Mouse (Mus musculus) limb, embryonic 13.5 days (tissue): ENCODE results near the gene Ces4a. TPM values are rescaled to one million over a fixed set of nuclear protein-coding genes. Genes with fewer than 3 reads are reported as not detected.
A peak's percentile ranks its signal among the peaks of the same experiment; 100 is the strongest.
"Not testable (repeated sequence)": the region's sequence is repeated elsewhere in the genome, so short reads cannot be mapped to it uniquely, and the experiment has no call there.

Source experiments
- ATAC-seq: fragments of 200-750 bp; cut with Nextera tagmentation; 2 replicates; pipeline ENCODE4 v1.8.0; 2017; ENCODE audit warnings: low read depth, moderate number of reproducible peaks, moderate TSS enrichment; ENCODE audit not compliant: low FRiP score
- H3K27ac ChIP-seq: fragments of 300-500 bp; sonication (generic); 2 replicates; pipeline ENCODE4 v1.5.1; 2015; ENCODE audit warnings: inconsistent platforms, mild to moderate bottlenecking, moderate library complexity
- H3K27me3 ChIP-seq: fragments of 300-500 bp; sonication (generic); 2 replicates; pipeline ENCODE4 v1.6.1; 2015; ENCODE audit warnings: mild to moderate bottlenecking, inconsistent platforms
- H3K36me3 ChIP-seq: fragments of 300-500 bp; sonication (generic); 2 replicates; pipeline ENCODE4 v1.6.1; 2015; ENCODE audit warnings: inconsistent platforms, mild to moderate bottlenecking, moderate library complexity
- H3K4me1 ChIP-seq: fragments of 300-500 bp; sonication (generic); 2 replicates; pipeline ENCODE4 v1.6.1; 2015; ENCODE audit warnings: inconsistent platforms
- H3K4me2 ChIP-seq: fragments of 300-500 bp; sonication (generic); replicated peaks from 2 replicates; pipeline ENCODE4 v1.6.1; 2015; ENCODE audit warnings: inconsistent platforms, mild to moderate bottlenecking, moderate library complexity
- H3K4me3 ChIP-seq: fragments of 300-500 bp; sonication (generic); 2 replicates; pipeline ENCODE4 v1.5.1; 2015; ENCODE audit warnings: moderate library complexity, mild to moderate bottlenecking, inconsistent platforms
- H3K9ac ChIP-seq: fragments of 300-500 bp; sonication (generic); 2 replicates; pipeline ENCODE4 v1.6.1; 2015; ENCODE audit warnings: mild to moderate bottlenecking, inconsistent platforms
- H3K9me3 ChIP-seq: fragments of 300-500 bp; sonication (generic); 2 replicates; pipeline ENCODE4 v1.6.1; 2016; ENCODE audit warnings: inconsistent platforms
- WGBS: fragments of 180-500 bp; shearing (Covaris S2); methylation state at CpG from one replicate; pipeline ENCODE4 v1.1.7; 2015; 5-methylcytosine and 5-hydroxymethylcytosine counted together
- polyA plus RNA-seq: library from polyadenylated mRNA; unstranded; fragments of >200 nt; fragmentation: Nextera tagmentation; extraction: Ambion mirVana; gene quantifications from 2 replicates; pipeline ENCODE4 v1.2.1, GENCODE M21; 2015

Ces4a gene
- polyA plus RNA-seq = not detected in 2 replicates

DNA sequence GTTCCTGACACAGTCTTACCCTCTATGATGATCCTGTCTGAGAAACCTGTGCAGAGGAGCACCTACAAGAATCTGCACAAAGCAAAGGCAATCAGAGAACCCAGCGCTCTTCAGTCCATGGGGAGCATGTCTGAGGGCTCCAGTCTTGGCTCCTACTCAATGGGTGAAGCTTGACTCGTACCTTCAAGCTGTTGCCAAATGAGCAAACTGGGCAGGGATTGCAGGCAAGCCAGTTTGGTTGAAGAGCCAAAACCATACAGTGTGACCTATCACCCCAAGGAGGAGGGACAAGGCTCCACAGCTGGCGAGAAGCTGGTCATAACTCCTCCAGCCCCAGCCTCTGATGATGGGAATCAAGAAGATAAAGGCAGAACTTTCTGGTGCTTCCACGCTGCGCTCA, at the start of gene Ces4a:
Gene Ces4a, plus strand, starts transcription at position 292 of the 400 bp plus-strand sequence.
- no peak within 1 kb of the TSS for H3K4me3 ChIP-seq
- no peaks in the 10 kb centered on the region for H3K27me3 ChIP-seq
- H3K9me3 ChIP-seq = no peaks in the 10 kb centered on the region
- WGBS = 80% methylated on average over 5 of the region's 5 CpGs
- no peak within 1 kb of the TSS for H3K27ac ChIP-seq
- ATAC-seq = no peak
- H3K36me3 ChIP-seq = no peaks in the 10 kb centered on the region
- H3K9ac ChIP-seq = no peak within 1 kb of the TSS
- no peak within 1 kb of the TSS for H3K4me2 ChIP-seq
- no peaks in the 10 kb centered on the region for H3K4me1 ChIP-seq

DNA sequence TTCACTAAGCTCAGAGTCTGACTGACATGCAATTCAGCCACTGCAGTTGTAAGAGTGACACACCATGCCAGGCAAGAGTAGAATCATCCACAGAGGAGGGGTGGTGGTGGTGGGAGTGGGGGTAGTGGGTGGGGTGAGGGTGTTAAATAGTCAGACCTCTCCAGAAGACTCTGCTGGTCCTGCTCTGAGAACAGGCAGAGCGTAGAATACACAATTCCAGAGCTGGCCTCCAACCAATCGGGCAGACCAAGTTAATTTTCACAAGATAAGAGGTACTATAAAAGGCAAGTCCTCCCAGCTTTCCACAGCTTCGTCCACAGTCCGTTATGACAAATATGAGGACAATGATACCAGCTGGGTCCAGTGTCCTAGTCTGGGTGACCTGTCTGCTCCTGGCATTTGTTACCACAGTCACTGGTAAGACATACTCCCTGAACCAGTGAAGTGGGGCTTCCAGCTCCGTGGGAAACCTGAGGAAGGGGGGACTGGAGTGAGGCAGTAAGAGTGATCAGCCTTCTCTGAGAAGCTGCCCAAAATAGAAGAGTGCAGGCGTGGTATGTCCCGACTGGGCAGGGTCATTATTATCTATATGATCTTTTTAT, 48.0 kb upstream of the Ces4a start, which contains the start of gene Ces3b:
Gene Ces3b, plus strand, starts transcription at position 305 of the 602 bp plus-strand sequence.
- Histone ChIP-seq H3K36me3 (no peaks in the 10 kb centered on the region), H3K4me2 (no peak within 1 kb of the TSS), H3K9ac (no peak within 1 kb of the TSS), H3K4me1 (no peaks in the 10 kb centered on the region), H3K4me3 (no peak within 1 kb of the TSS), H3K27ac (no peak within 1 kb of the TSS), H3K27me3 (no peaks in the 10 kb centered on the region), H3K9me3 (no peaks in the 10 kb centered on the region)
- WGBS = 68% methylated on average over 7 of the region's 7 CpGs
- ATAC-seq = no peak

DNA sequence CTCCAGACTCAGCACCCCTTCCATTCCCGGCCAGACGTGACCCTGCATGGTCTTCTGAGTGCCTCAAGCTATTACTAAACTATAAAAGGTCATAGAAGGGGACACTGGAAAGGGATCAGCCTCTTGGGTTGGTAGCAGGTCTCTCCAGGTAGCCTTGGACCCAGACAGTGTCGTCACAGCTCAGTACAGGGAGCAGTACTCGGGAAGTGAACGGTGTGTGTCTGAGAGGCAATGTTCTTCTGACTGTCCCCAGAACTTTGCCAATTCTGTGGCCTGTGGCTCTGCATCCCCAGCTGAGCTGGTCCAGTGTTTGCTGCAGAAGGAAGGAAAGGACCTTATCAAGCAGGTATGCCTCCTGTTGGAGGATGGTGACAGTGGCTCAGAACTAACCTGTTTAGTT, 43.4 kb upstream of the Ces4a start:
- not testable (repeated sequence) for ATAC-seq, H3K4me1 ChIP-seq, H3K9me3 ChIP-seq, H3K4me2 ChIP-seq, H3K4me3 ChIP-seq, H3K27ac ChIP-seq, H3K36me3 ChIP-seq, H3K27me3 ChIP-seq, H3K9ac ChIP-seq
- 83% methylated on average over 5 of the region's 5 CpGs for WGBS

DNA sequence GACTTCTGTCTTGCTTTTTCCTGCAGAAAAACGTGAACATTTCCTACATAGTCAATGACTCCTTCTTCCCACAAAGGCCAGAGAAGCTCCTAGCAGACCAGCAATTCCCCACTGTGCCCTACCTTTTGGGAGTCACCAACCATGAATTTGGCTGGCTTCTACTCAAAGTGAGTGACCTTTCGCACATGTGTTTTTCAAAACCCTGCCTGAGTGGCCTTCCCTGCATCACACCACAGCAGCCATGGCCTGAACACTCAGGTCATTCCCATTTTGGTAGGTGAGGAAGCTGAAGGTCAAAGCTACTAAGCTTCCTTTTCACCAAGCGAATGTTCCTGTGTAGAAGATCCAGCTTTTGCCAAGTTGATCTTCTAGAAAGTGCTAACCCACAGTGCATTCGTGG, 43.0 kb upstream of the Ces4a start:
- Histone ChIP-seq H3K27me3 (no peaks in the 10 kb centered on the region), H3K9me3 (no peaks in the 10 kb centered on the region), H3K4me3 (no peak overlapping the region), H3K4me2 (no peak overlapping the region), H3K27ac (no peak overlapping the region), H3K9ac (no peak overlapping the region), H3K36me3 (no peaks in the 10 kb centered on the region), H3K4me1 (no peaks in the 10 kb centered on the region)
- 71% methylated on average over 4 of the region's 4 CpGs for WGBS
- ATAC-seq = no peak

DNA sequence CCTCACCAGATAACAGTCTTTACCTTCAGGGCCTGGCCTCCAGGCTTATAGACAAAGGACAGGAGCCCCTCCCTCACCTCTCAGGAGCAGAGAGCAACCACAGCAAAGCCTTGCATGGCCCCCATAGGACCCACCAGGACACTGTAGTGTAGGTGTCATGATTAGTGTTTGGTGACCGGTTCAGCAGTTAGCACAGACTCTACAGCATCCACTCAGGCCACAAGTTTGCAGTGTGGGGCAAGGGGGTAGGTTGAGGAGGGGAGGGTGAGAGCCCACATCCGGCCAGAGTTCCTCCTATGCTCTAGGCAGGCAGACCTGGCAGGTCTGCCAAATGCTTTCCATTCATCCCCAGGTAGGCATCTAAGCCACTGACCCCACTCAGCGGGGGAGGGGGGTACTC, 37.6 kb upstream of the Ces4a start:
- WGBS = 82% methylated on average over 3 of the region's 3 CpGs
- Histone ChIP-seq H3K27me3 (no peaks in the 10 kb centered on the region), H3K36me3 (no peaks in the 10 kb centered on the region), H3K4me3 (no peak overlapping the region), H3K9me3 (no peaks in the 10 kb centered on the region), H3K27ac (no peak overlapping the region), H3K4me1 (no peaks in the 10 kb centered on the region), H3K4me2 (no peak overlapping the region), H3K9ac (no peak overlapping the region)
- no peak for ATAC-seq

DNA sequence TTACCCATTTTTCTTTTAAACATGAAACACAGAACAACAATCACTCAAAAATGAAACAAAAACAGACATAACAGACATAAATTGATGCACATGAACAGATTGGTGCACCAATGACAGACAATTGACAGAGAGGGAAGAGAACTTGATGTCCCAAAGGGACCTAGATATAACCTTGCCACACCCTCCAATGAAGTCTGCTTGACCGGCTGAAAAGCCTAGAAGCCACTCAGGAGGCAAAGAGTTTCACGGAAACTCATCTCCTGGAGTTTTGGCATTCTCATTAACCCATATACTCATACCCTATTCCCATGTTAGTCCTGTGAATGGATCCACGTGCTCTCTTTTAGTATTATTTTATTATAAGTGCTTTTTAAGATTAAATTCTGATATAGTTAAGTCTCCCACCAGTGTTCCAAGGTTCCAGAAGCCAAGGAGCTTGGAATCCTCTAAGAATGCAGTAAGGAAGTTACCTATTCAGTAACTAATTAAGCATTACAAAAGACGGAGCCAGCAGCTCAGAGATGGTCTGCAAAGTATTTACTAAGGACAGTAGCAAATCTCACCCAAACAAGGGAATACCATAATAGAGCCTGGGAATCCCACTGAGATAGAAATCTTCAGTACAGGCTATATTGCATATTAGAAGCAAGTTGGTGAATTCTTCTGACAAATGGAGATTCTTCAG, 29.4 kb upstream of the Ces4a start:
- H3K4me3 ChIP-seq, ATAC-seq, H3K27me3 ChIP-seq, H3K9ac ChIP-seq, H3K4me1 ChIP-seq, H3K27ac ChIP-seq, H3K36me3 ChIP-seq, H3K9me3 ChIP-seq, H3K4me2 ChIP-seq: not testable (repeated sequence)
- WGBS = 75% methylated on average over 4 of the region's 4 CpGs

GRCm38 (mm10) chr8:105103701-105104100, 27.9 kb upstream of the Ces4a start:
- not testable (repeated sequence) for H3K4me2 ChIP-seq, H3K9ac ChIP-seq, H3K4me3 ChIP-seq, H3K9me3 ChIP-seq, H3K27ac ChIP-seq, H3K4me1 ChIP-seq, H3K36me3 ChIP-seq, ATAC-seq, H3K27me3 ChIP-seq
- WGBS = 83% methylated on average over 5 of the region's 5 CpGs

GRCm38 (mm10) chr8:105104220-105104619, 27.4 kb upstream of the Ces4a start:
- Histone ChIP-seq H3K9ac (no peak overlapping the region), H3K36me3 (no peaks in the 10 kb centered on the region), H3K27ac (no peak overlapping the region), H3K27me3 (no peaks in the 10 kb centered on the region), H3K9me3 (no peaks in the 10 kb centered on the region), H3K4me2 (no peak overlapping the region), H3K4me1 (no peaks in the 10 kb centered on the region), H3K4me3 (no peak overlapping the region)
- 85% methylated on average over 3 of the region's 3 CpGs for WGBS
- no peak for ATAC-seq

DNA sequence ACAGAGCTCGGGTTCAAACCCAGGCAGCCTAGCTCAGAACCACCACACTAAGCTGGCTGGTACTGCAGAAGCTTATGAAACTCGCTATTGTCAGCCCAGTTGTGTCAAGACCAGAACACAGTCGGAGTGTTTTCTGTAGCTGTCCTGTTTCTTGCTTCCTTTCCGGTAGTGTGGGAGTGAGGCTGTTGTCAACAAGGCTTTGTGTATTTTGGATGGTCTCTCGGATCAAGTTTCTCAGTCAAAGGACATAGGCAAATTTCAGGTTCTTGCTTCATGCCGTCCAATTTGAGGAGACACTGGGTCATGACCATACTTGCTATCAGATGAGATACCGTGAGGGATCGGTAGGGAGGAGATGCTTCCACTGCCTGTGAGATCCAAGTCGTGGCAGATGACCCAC, 1.7 kb upstream of the Ces4a start:
- Histone ChIP-seq H3K9me3 (no peaks in the 10 kb centered on the region), H3K36me3 (no peaks in the 10 kb centered on the region), H3K4me2 (no peak overlapping the region), H3K9ac (no peak overlapping the region), H3K4me1 (no peaks in the 10 kb centered on the region), H3K4me3 (no peak overlapping the region), H3K27me3 (no peaks in the 10 kb centered on the region), H3K27ac (no peak overlapping the region)
- WGBS = 89% methylated on average over 9 of the region's 9 CpGs
- ATAC-seq = no peak

- Histone ChIP-seq H3K9me3 (no peaks in the 10 kb centered on the region), H3K4me1 (no peaks in the 10 kb centered on the region), H3K9ac (no peak overlapping the region), H3K27ac (no peak overlapping the region), H3K36me3 (no peaks in the 10 kb centered on the region), H3K27me3 (peaks cover 23% of the 10 kb centered on the region), H3K4me2 (no peak overlapping the region), H3K4me3 (no peak overlapping the region)
- WGBS = 31% methylated on average over 4 of the region's 4 CpGs
- no peak for ATAC-seq
These were observed 6.8 kb downstream of the Ces4a start for GRCm38 (mm10) chr8:105138423-105138822.

DNA sequence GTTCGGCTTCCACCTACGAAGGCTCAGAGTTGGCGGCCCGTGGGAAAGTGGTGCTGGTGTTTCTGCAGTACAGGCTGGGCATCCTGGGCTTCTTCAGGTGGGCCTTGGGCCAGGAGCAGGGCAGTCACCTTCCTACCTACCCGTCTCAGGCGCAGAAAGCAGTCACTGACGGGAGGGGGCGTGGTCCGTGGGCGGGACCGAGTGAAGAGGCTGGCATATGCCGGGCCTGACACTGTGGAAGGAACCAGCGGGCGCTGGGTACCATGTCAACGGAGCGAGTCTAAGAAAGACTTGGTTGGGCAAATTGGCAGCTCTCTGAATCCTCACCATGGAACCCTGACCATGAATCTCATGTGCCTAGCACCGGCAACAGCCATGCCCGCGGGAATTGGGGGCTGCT, 10.8 kb downstream of the Ces4a start:
- WGBS = 32% methylated on average over 19 of the region's 19 CpGs
- H3K9ac ChIP-seq = no peak overlapping the region
- H3K9me3 ChIP-seq = no peaks in the 10 kb centered on the region
- ATAC-seq = no peak
- H3K4me3 ChIP-seq = no peak overlapping the region
- H3K27ac ChIP-seq = no peak overlapping the region
- H3K27me3 ChIP-seq = peaks cover 23% of the 10 kb centered on the region
- peak overlapping the region; percentile 34; the same call in 1 of the 2 replicates for H3K4me2 ChIP-seq
- no peaks in the 10 kb centered on the region for H3K4me1 ChIP-seq
- H3K36me3 ChIP-seq = no peaks in the 10 kb centered on the region

DNA sequence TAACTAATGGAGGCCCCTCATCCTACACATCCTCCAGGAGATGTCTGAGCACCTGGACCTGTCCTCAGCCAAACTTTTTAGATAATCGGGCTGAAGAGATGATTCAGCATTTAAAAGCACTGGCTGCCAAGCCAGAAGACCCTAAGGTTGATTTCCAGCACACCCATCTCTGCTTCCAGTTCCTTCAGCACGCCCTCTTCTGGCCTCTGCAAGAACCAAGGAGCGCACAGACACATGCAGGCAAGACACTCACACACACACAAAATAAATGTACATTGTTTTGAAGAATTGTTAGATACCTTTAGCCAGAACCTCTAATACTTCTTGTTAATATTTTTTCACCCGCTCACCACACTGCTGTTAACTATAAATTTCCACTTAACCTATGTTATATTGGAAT, 20.1 kb downstream of the Ces4a start:
- ATAC-seq = no peak
- no peak overlapping the region for H3K4me2 ChIP-seq
- H3K4me3 ChIP-seq = no peak overlapping the region
- 68% methylated on average over 4 of the region's 4 CpGs for WGBS
- H3K27me3 ChIP-seq = no peaks in the 10 kb centered on the region
- H3K36me3 ChIP-seq = no peaks in the 10 kb centered on the region
- peaks cover 17% of the 10 kb centered on the region for H3K4me1 ChIP-seq
- no peak overlapping the region for H3K27ac ChIP-seq
- no peaks in the 10 kb centered on the region for H3K9me3 ChIP-seq
- no peak overlapping the region for H3K9ac ChIP-seq
